ENCODE assay signal across 8 mouse cellular contexts in the genomic region with DNA sequence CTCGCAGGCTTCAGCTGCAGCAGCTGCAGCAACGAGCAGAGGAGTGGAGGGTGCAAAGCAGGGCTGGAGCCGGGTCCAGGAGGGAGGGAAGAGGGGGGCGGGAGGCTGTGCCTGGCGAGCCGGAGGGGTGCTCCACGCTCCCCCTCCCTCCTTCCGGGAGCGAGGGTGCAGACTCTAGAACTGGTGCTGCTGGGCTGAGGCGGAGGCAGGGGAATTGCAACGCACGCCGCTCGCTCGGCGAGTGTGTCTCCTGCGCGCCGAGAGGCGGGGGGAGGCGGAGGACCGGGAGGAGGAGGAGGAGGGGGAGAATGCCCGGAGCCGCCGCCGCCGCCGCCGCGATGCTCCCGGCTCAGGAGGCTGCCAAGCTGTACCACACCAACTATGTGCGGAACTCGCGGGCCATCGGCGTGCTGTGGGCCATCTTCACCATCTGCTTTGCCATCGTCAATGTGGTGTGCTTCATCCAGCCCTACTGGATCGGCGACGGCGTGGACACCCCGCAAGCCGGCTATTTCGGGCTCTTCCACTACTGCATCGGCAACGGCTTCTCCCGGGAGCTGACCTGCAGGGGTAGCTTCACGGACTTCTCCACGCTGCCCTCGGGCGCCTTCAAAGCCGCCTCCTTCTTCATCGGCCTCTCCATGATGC. TPM values are rescaled to one million over a fixed set of nuclear protein-coding genes. Genes with fewer than 3 reads are reported as not detected.
A peak's percentile ranks its signal among the peaks of the same experiment; 100 is the strongest.
DNase-seq lines count a peak whose midpoint lies in the region; ATAC-seq lines count a peak whose summit lies in the region.

A gene (plus strand): TSS at position 175 of the 648 bp plus-strand sequence.

- H3K9me3 ChIP-seq in heart, embryonic 14.5 days (ENCODE audit: control insufficient read depth, low read length) = no peaks in the 10 kb centered on the region
- no peaks in the 10 kb centered on the region for H3K9me3 ChIP-seq in midbrain, embryonic 14.5 days (ENCODE audit: control insufficient read depth, low read length)

- peak; percentile 16 to 42 for DNase-seq in adrenal gland, adult (ENCODE audit: inconsistent age in 2 of 2, low spot score in 1 of 2)
- DNase-seq in adrenal gland, postnatal 4 days (ENCODE audit: low spot score in 2 of 2) = no peak
- DNase-seq in Muller cell, postnatal 12 days (ENCODE audit: inconsistent ontology term) = peak; percentile 70
- peak; percentile 62 for DNase-seq in embryo, embryonic 10 days (ENCODE audit: low spot score)
- peak; percentile 28 for DNase-seq in left cerebral cortex, adult 11 months (ENCODE audit: low spot score)
- DNase-seq in midbrain, embryonic 14.5 days = peak; percentile 84
- peak; percentile 5 for DNase-seq in thymus, postnatal 14 days

- H3K27ac ChIP-seq in heart, embryonic 14.5 days (replicated peaks in 1 of 2; ENCODE audit: control insufficient read depth in 1 of 2, insufficient read depth in 1 of 2, low read depth in 2 of 2, low read length in 2 of 2) = no peak within 1 kb of the TSS
- H3K27ac ChIP-seq in midbrain, embryonic 14.5 days (replicated peaks; ENCODE audit: low read depth, low read length) = peak within 1 kb of the TSS; percentile 52; the same call in 1 of the 2 replicates

- H3K9ac ChIP-seq in heart, embryonic 14.5 days (ENCODE audit: low read length) = peak within 1 kb of the TSS; percentile 46; the same call in 1 of the 2 replicates
- peak within 1 kb of the TSS; percentile 74 for H3K9ac ChIP-seq in midbrain, embryonic 14.5 days (replicated peaks; ENCODE audit: low read length)

- peaks cover 0 to 5% of the 10 kb centered on the region in 2 experiments; a peak in 2 of 4 replicates for H3K4me1 ChIP-seq in heart, embryonic 14.5 days (ENCODE audit: control insufficient read depth in 2 of 2, insufficient read depth in 2 of 2, low read length in 2 of 2)
- 0 out of 2 replicates have a peak, but pooled peaks cover 2% of the 10 kb centered on the region for H3K4me1 ChIP-seq in midbrain, embryonic 14.5 days (ENCODE audit: control insufficient read depth, insufficient read depth, low read length)

- ATAC-seq in heart, embryonic 14.5 days (ENCODE audit: insufficient number of reproducible peaks, insufficient read depth, low FRiP score, low read depth) = peak; percentile 47; the same call in 1 of the 2 replicates
- ATAC-seq in midbrain, embryonic 14.5 days (ENCODE audit: low FRiP score, low TSS enrichment) = peak; percentile 87

- H3K4me2 ChIP-seq in heart, embryonic 14.5 days (ENCODE audit: low read length) = peak within 1 kb of the TSS; percentile 84
- H3K4me2 ChIP-seq in midbrain, embryonic 14.5 days (ENCODE audit: low read length) = peak within 1 kb of the TSS; percentile 69

- no peaks in the 10 kb centered on the region for H3K36me3 ChIP-seq in heart, embryonic 14.5 days (ENCODE audit: control insufficient read depth, insufficient read depth, low read length)
- H3K36me3 ChIP-seq in midbrain, embryonic 14.5 days (ENCODE audit: control insufficient read depth, insufficient read depth, low read length) = no peaks in the 10 kb centered on the region

- WGBS in heart, embryonic 14.5 days = under 1% methylated on average over 46 of the region's 53 CpGs
- under 1% methylated on average over 51 of the region's 53 CpGs for WGBS in midbrain, embryonic 14.5 days

- H3K4me3 ChIP-seq in heart, embryonic 14.5 days (ENCODE audit: control insufficient read depth in 1 of 2, insufficient read depth in 1 of 2, low read depth in 1 of 2, low read length in 2 of 2) = peak within 1 kb of the TSS; percentile 45 to 49
- peak within 1 kb of the TSS; percentile 71 for H3K4me3 ChIP-seq in midbrain, embryonic 14.5 days (replicated peaks; ENCODE audit: low read depth, low read length)

- H3K27me3 ChIP-seq in heart, embryonic 14.5 days (ENCODE audit: control insufficient read depth, insufficient read depth, low read length) = peaks cover 53% of the 10 kb centered on the region
- no peaks in the 10 kb centered on the region for H3K27me3 ChIP-seq in midbrain, embryonic 14.5 days (ENCODE audit: control insufficient read depth, insufficient read depth, low read length)

RNA-seq across cellular contexts. Expression of the gene that starts here (rescaled TPM):
- 1 to 10 TPM; 1.1 to 1.4 TPM for total RNA-seq in adrenal gland, postnatal 4 days (2021)
- polyA plus RNA-seq in heart, embryonic 14.5 days (2014; fragmentation: Nextera tagmentation; extraction: Ambion mirVana) = 0.12 and 0.16 TPM in 2 replicates
- polyA plus RNA-seq in midbrain, embryonic 14.5 days (2014; fragmentation: Nextera tagmentation; extraction: Ambion mirVana) = 15.5 and 20.7 TPM in 2 replicates

Comparison
In these comparisons a context has a peak if more than half of its experiments do, and no peak if none do; other contexts are left out.
1. RNA of the gene that starts here (polyA plus RNA-seq): 15.5 to 20.7 TPM in midbrain, embryonic 14.5 days; 0.12 to 0.16 TPM in heart, embryonic 14.5 days; every median in the first group is over 10 times any median in the second.
2. DNase-seq: peak in adrenal gland, adult (2 of 2), Muller cell, postnatal 12 days (single experiment), embryo, embryonic 10 days (single experiment), left cerebral cortex, adult 11 months (single experiment), midbrain, embryonic 14.5 days (single experiment) and thymus, postnatal 14 days (single experiment); none in adrenal gland, postnatal 4 days (0 of 2).
3. Peak in ATAC-seq, H3K4me3 ChIP-seq, H3K9ac ChIP-seq and H3K4me2 ChIP-seq in heart, embryonic 14.5 days; RNA of the gene not detected or under 1 TPM.